Mouse (Mus musculus): ENCODE results near the gene Scel. TPM values are rescaled to one million over a fixed set of nuclear protein-coding genes. Genes with fewer than 3 reads are reported as not detected.
"Not testable (repeated sequence)": the region's sequence is repeated elsewhere in the genome, so short reads cannot be mapped to it uniquely, and the experiment has no call there.

The Scel gene
- polyA plus RNA-seq, 1 experiment: not detected

- Histone ChIP-seq H3K79me2 (ENCODE audit: control insufficient read depth, insufficient read depth) (no peaks in the 10 kb centered on the region), H3K79me3 (ENCODE audit: low read depth) (no peaks in the 10 kb centered on the region), H3K27me3 (ENCODE audit: control insufficient read depth, insufficient read depth, insufficient read length) (no peaks in the 10 kb centered on the region), H3K36me3 (ENCODE audit: control insufficient read depth, insufficient read depth) (no peaks in the 10 kb centered on the region), H3ac (ENCODE audit: control insufficient read depth, insufficient read length, low read depth) (no peak overlapping the region), H3K4me3 (ENCODE audit: insufficient read depth, poor library complexity, severe bottlenecking) (no peak overlapping the region)
- TF ChIP-seq MYOD1 (IDR thresholded peaks at IDR 0.05; ENCODE audit: control insufficient read depth, insufficient read length, low read depth) (no peak), USF1 (IDR thresholded peaks at IDR 0.05; ENCODE audit: low read depth) (no peak), FOSL1 (IDR thresholded peaks at IDR 0.05; ENCODE audit: insufficient read depth, low read length, poor library complexity, severe bottlenecking) (no peak), MAX (IDR thresholded peaks at IDR 0.05) (no peak), CEBPB (IDR thresholded peaks at IDR 0.05; ENCODE audit: low read depth) (no peak), CTCF (IDR thresholded peaks at IDR 0.05; ENCODE audit: control insufficient read depth, insufficient read depth, insufficient read length) (no peak), MYOG (IDR thresholded peaks at IDR 0.05; ENCODE audit: control insufficient read depth, extremely low read depth, insufficient read length) (no peak)
Observed at GRCm38 (mm10) chr14:103472554-103472905, 40.6 kb upstream of the Scel start.

GRCm38 (mm10) chr14:103475312-103475711 lies 37.8 kb upstream of the Scel start:
- Histone ChIP-seq H3K79me3 (ENCODE audit: low read depth) (no peaks in the 10 kb centered on the region), H3K27me3 (ENCODE audit: control insufficient read depth, insufficient read depth, insufficient read length) (no peaks in the 10 kb centered on the region), H3K4me3 (ENCODE audit: insufficient read depth, poor library complexity, severe bottlenecking) (no peak overlapping the region), H3ac (ENCODE audit: control insufficient read depth, insufficient read length, low read depth) (no peak overlapping the region), H3K36me3 (ENCODE audit: control insufficient read depth, insufficient read depth) (no peaks in the 10 kb centered on the region), H3K79me2 (ENCODE audit: control insufficient read depth, insufficient read depth) (no peaks in the 10 kb centered on the region)
- TF ChIP-seq USF1 (IDR thresholded peaks at IDR 0.05; ENCODE audit: low read depth) (no peak), MAX (IDR thresholded peaks at IDR 0.05) (no peak), MYOD1 (IDR thresholded peaks at IDR 0.05; ENCODE audit: control insufficient read depth, insufficient read length, low read depth) (no peak), CTCF (IDR thresholded peaks at IDR 0.05; ENCODE audit: control insufficient read depth, insufficient read depth, insufficient read length) (no peak), MYOG (IDR thresholded peaks at IDR 0.05; ENCODE audit: control insufficient read depth, extremely low read depth, insufficient read length) (no peak), CEBPB (IDR thresholded peaks at IDR 0.05; ENCODE audit: low read depth) (no peak), FOSL1 (IDR thresholded peaks at IDR 0.05; ENCODE audit: insufficient read depth, low read length, poor library complexity, severe bottlenecking) (no peak)

- not testable (repeated sequence) for H3K27me3 ChIP-seq (ENCODE audit: control insufficient read depth, insufficient read depth, insufficient read length); H3K36me3 ChIP-seq (ENCODE audit: control insufficient read depth, insufficient read depth); H3K4me3 ChIP-seq (ENCODE audit: insufficient read depth, poor library complexity, severe bottlenecking); H3K79me3 ChIP-seq (ENCODE audit: low read depth); H3K79me2 ChIP-seq (ENCODE audit: control insufficient read depth, insufficient read depth); H3ac ChIP-seq (ENCODE audit: control insufficient read depth, insufficient read length, low read depth)
Observed at GRCm38 (mm10) chr14:103476232-103476631, 36.9 kb upstream of the Scel start.

GRCm38 (mm10) chr14:103477281-103477680 lies 35.9 kb upstream of the Scel start:
- no peak for TF ChIP-seq FOSL1 (IDR thresholded peaks at IDR 0.05; ENCODE audit: insufficient read depth, low read length, poor library complexity, severe bottlenecking)
- no peak for TF ChIP-seq MAX (IDR thresholded peaks at IDR 0.05)
- TF ChIP-seq CEBPB (IDR thresholded peaks at IDR 0.05; ENCODE audit: low read depth): no peak
- no peak for TF ChIP-seq CTCF (IDR thresholded peaks at IDR 0.05; ENCODE audit: control insufficient read depth, insufficient read depth, insufficient read length)
- TF ChIP-seq USF1 (IDR thresholded peaks at IDR 0.05; ENCODE audit: low read depth): no peak
- no peak for TF ChIP-seq MYOD1 (IDR thresholded peaks at IDR 0.05; ENCODE audit: control insufficient read depth, insufficient read length, low read depth)
- TF ChIP-seq MYOG (IDR thresholded peaks at IDR 0.05; ENCODE audit: control insufficient read depth, extremely low read depth, insufficient read length): no peak
- no peaks in the 10 kb centered on the region for H3K79me2 ChIP-seq (ENCODE audit: control insufficient read depth, insufficient read depth)
- no peaks in the 10 kb centered on the region for H3K79me3 ChIP-seq (ENCODE audit: low read depth)
- no peak overlapping the region for H3ac ChIP-seq (ENCODE audit: control insufficient read depth, insufficient read length, low read depth)
- no peaks in the 10 kb centered on the region for H3K36me3 ChIP-seq (ENCODE audit: control insufficient read depth, insufficient read depth)
- H3K27me3 ChIP-seq (ENCODE audit: control insufficient read depth, insufficient read depth, insufficient read length): no peaks in the 10 kb centered on the region
- no peak overlapping the region for H3K4me3 ChIP-seq (ENCODE audit: insufficient read depth, poor library complexity, severe bottlenecking)

GRCm38 (mm10) chr14:103477959-103478358 lies 35.2 kb upstream of the Scel start:
- H3K4me3 ChIP-seq (ENCODE audit: insufficient read depth, poor library complexity, severe bottlenecking): no peak overlapping the region
- H3K36me3 ChIP-seq (ENCODE audit: control insufficient read depth, insufficient read depth): no peaks in the 10 kb centered on the region
- no peaks in the 10 kb centered on the region for H3K79me2 ChIP-seq (ENCODE audit: control insufficient read depth, insufficient read depth)
- no peak overlapping the region for H3ac ChIP-seq (ENCODE audit: control insufficient read depth, insufficient read length, low read depth)
- H3K27me3 ChIP-seq (ENCODE audit: control insufficient read depth, insufficient read depth, insufficient read length): no peaks in the 10 kb centered on the region
- TF ChIP-seq MAX (IDR thresholded peaks at IDR 0.05): no peak
- no peak for TF ChIP-seq MYOG (IDR thresholded peaks at IDR 0.05; ENCODE audit: control insufficient read depth, extremely low read depth, insufficient read length)
- no peak for TF ChIP-seq CTCF (IDR thresholded peaks at IDR 0.05; ENCODE audit: control insufficient read depth, insufficient read depth, insufficient read length)
- no peaks in the 10 kb centered on the region for H3K79me3 ChIP-seq (ENCODE audit: low read depth)

GRCm38 (mm10) chr14:103479446-103479845 lies 33.7 kb upstream of the Scel start:
- Histone ChIP-seq H3K36me3 (ENCODE audit: control insufficient read depth, insufficient read depth) (no peaks in the 10 kb centered on the region), H3ac (ENCODE audit: control insufficient read depth, insufficient read length, low read depth) (no peak overlapping the region), H3K27me3 (ENCODE audit: control insufficient read depth, insufficient read depth, insufficient read length) (no peaks in the 10 kb centered on the region), H3K79me2 (ENCODE audit: control insufficient read depth, insufficient read depth) (no peaks in the 10 kb centered on the region), H3K4me3 (ENCODE audit: insufficient read depth, poor library complexity, severe bottlenecking) (no peak overlapping the region), H3K79me3 (ENCODE audit: low read depth) (no peaks in the 10 kb centered on the region)
- TF ChIP-seq CTCF (IDR thresholded peaks at IDR 0.05; ENCODE audit: control insufficient read depth, insufficient read depth, insufficient read length): no peak
- TF ChIP-seq FOSL1 (IDR thresholded peaks at IDR 0.05; ENCODE audit: insufficient read depth, low read length, poor library complexity, severe bottlenecking): no peak
- TF ChIP-seq USF1 (IDR thresholded peaks at IDR 0.05; ENCODE audit: low read depth): no peak
- TF ChIP-seq MYOG (IDR thresholded peaks at IDR 0.05; ENCODE audit: control insufficient read depth, extremely low read depth, insufficient read length): no peak
